Mouse (Mus musculus): ENCODE measurements around the gene Hmx1. TPM values are rescaled to one million over a fixed set of nuclear protein-coding genes. Genes with fewer than 3 reads are reported as not detected.

The Hmx1 gene
- not detected for polyA plus RNA-seq (2017; shearing (Covaris generic))

DNA sequence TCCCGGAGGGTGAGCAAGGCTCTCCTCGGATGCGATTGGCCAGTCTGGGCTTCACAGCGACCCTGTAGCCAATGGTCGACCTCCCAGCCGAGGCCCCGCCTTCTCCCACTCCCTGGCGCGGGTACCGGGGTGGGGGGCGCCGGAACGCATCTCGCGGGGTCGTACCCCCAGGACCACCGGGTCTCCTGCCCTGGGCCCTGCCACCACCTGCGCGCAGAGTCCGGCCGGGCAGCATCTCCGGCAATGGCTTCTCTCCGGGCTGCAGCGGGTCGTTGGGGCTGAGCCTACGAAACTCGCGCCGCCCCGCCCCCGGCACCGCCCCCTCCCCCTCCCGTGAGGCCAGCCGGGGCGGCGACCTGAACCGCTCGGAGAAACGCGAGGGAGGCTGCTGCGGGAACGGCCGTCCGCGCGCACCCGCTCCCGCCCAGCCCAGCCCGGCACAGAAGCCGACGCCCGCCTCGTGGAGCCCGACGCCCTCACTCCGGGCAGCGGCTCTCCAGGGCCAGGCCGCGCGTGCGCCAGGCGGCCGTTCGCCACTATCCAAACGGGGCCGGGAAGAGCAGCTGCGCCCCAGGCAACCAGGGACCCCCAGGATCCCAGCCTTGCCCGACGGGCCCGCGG, at the start of gene Hmx1:
Gene Hmx1, plus strand, starts transcription at position 618 of the 621 bp plus-strand sequence.

Other genes starting within 250 kb of the Hmx1 start
- under 1 TPM in 1 of 2 experiments, not detected in 1; 0.18 TPM for gene Adra2c, start 110.8 kb upstream of the Hmx1 start, polyA plus RNA-seq (2017; shearing (Covaris generic))
- not detected for gene Cpz, start 136.6 kb downstream of the Hmx1 start, polyA plus RNA-seq (2017; shearing (Covaris generic))
- gene Trmt44, start 186.0 kb downstream of the Hmx1 start, polyA plus RNA-seq (2017; shearing (Covaris generic)) = 1 to 10 TPM; 6.3 to 8.5 TPM
- 10 to 100 TPM; 25.9 to 36.0 TPM for gene Acox3, start 193.9 kb downstream of the Hmx1 start, polyA plus RNA-seq (2017; shearing (Covaris generic))